Comparison of ENCODE assay signal across 16 mouse cellular contexts in the genomic region with DNA sequence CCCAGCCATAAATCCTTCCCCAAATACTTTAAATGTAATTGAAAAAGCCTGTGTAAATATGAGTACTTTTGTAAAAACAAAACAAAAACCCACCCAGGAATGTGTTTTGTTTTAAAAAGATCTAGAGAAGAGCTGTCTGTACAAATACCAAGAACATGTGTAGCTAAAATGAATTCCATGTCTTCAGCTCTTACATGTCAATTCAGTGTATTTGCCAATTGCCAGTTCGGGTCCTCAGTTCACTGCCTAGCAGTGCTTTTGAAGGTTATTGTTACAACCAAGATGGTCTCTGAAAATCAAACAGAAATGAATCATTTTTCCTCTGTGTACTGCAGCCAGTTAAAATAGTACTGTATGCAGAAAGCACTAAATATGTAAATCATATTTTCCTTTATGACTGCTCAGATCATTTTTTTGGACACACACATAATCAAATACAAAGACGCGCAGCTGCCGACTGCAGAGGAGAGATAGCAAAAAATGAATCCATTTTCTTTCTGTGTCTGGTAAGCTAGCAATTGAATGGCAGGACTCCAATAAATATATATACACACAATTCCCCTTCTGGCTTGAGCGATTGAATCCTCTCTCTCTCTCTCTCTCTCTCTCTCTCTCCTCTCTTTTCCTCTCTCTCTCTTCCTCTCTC.
DNase-seq lines count a peak whose midpoint lies in the region; ATAC-seq and TF ChIP-seq lines count a peak whose summit lies in the region.
"Had no signal": no experiment of that assay in that cellular context is flagged by ENCODE, and none has a peak within 500 bp of the region (broad histone marks: within the 10 kb centered on the region; RNA-seq: fewer than 3 reads in every experiment).

No protein-coding gene starts in this region.

- no peaks in the 10 kb centered on the region for H3K36me3 ChIP-seq in hindbrain, embryonic 15.5 days
- H3K36me3 ChIP-seq in hindbrain, embryonic 16.5 days (ENCODE audit: control insufficient read depth, insufficient read depth, low read length) = no peaks in the 10 kb centered on the region
- no peaks in the 10 kb centered on the region for H3K36me3 ChIP-seq in neural tube, embryonic 13.5 days
- no peaks in the 10 kb centered on the region for H3K36me3 ChIP-seq in embryonic facial prominence, embryonic 15.5 days
- H3K36me3 ChIP-seq in midbrain, postnatal 0 days (ENCODE audit: insufficient read depth, low read length) = no peaks in the 10 kb centered on the region

- H3K27me3 ChIP-seq in hindbrain, embryonic 15.5 days = no peaks in the 10 kb centered on the region
- H3K27me3 ChIP-seq in hindbrain, embryonic 16.5 days (replicated peaks; ENCODE audit: control insufficient read depth, insufficient read depth, low read length) = no peaks in the 10 kb centered on the region
- no peaks in the 10 kb centered on the region for H3K27me3 ChIP-seq in neural tube, embryonic 13.5 days
- no peaks in the 10 kb centered on the region for H3K27me3 ChIP-seq in embryonic facial prominence, embryonic 15.5 days
- no peaks in the 10 kb centered on the region for H3K27me3 ChIP-seq in midbrain, postnatal 0 days (ENCODE audit: insufficient read depth, low read length)

- H3K4me1 ChIP-seq in hindbrain, embryonic 15.5 days (replicated peaks) = peaks cover 13% of the 10 kb centered on the region
- no peaks in the 10 kb centered on the region; the same call in 1 of the 2 replicates for H3K4me1 ChIP-seq in hindbrain, embryonic 16.5 days (ENCODE audit: control insufficient read depth, insufficient read depth, low read depth, low read length)
- peaks cover 23% of the 10 kb centered on the region for H3K4me1 ChIP-seq in neural tube, embryonic 13.5 days (replicated peaks)
- peaks cover 10% of the 10 kb centered on the region for H3K4me1 ChIP-seq in embryonic facial prominence, embryonic 15.5 days
- H3K4me1 ChIP-seq in midbrain, postnatal 0 days (ENCODE audit: insufficient read depth, low read length) = peaks cover 8% of the 10 kb centered on the region

- DNase-seq in neural tube, embryonic 10.5 days (ENCODE audit: extremely low spot score, low spot score) = no peak
- DNase-seq in midbrain, postnatal 0 days (ENCODE audit: low spot score) = no peak
- DNase-seq in thymus, postnatal 25 days = no peak
- DNase-seq: adrenal gland, postnatal 36 days; cerebellum, postnatal 36 days; heart, adult 11 months; kidney, postnatal 14 days; left cerebral cortex, postnatal 4 days; lung, adult 2 months; thymus, adult 2 months had no signal

- H3K9ac ChIP-seq in hindbrain, embryonic 15.5 days = no peak overlapping the region
- H3K9ac ChIP-seq in hindbrain, embryonic 16.5 days (ENCODE audit: low read depth, low read length) = no peak overlapping the region
- no peak overlapping the region for H3K9ac ChIP-seq in neural tube, embryonic 13.5 days
- H3K9ac ChIP-seq in embryonic facial prominence, embryonic 15.5 days = no peak overlapping the region
- no peak overlapping the region for H3K9ac ChIP-seq in midbrain, postnatal 0 days (replicated peaks; ENCODE audit: low read length, poor library complexity, severe bottlenecking)

- ATAC-seq in hindbrain, embryonic 15.5 days (ENCODE audit: low FRiP score, low read depth) = no peak
- ATAC-seq in hindbrain, embryonic 16.5 days = no peak
- no peak for ATAC-seq in neural tube, embryonic 13.5 days (ENCODE audit: low read depth)
- no peak for ATAC-seq in embryonic facial prominence, embryonic 15.5 days (ENCODE audit: insufficient number of reproducible peaks, low FRiP score, low TSS enrichment, low read depth)
- ATAC-seq in midbrain, postnatal 0 days (ENCODE audit: low FRiP score) = 0 out of 2 replicates have a peak, but pooled peaks have one; percentile 17
- no peak for ATAC-seq in monocyte, adult 5-6 weeks (replicated peaks; ENCODE audit: insufficient number of reproducible peaks, low FRiP score, low TSS enrichment, poor library complexity, severe bottlenecking)
- ATAC-seq: inflammation-experienced regulatory T-cells, adult 6 months had no signal

- H3K4me3 ChIP-seq in hindbrain, embryonic 15.5 days = no peak overlapping the region
- no peak overlapping the region for H3K4me3 ChIP-seq in hindbrain, embryonic 16.5 days (ENCODE audit: low read length)
- no peak overlapping the region for H3K4me3 ChIP-seq in neural tube, embryonic 13.5 days
- H3K4me3 ChIP-seq in embryonic facial prominence, embryonic 15.5 days (replicated peaks) = no peak overlapping the region
- H3K4me3 ChIP-seq in midbrain, postnatal 0 days (ENCODE audit: low read depth, low read length) = no peak overlapping the region

- no peak for TF ChIP-seq CTCF in midbrain, postnatal 0 days (IDR thresholded peaks at IDR 0.05)

- H3K4me2 ChIP-seq in hindbrain, embryonic 15.5 days = no peak overlapping the region
- no peak overlapping the region for H3K4me2 ChIP-seq in hindbrain, embryonic 16.5 days (ENCODE audit: low read length)
- H3K4me2 ChIP-seq in neural tube, embryonic 13.5 days = no peak overlapping the region
- no peak overlapping the region for H3K4me2 ChIP-seq in embryonic facial prominence, embryonic 15.5 days (replicated peaks)
- H3K4me2 ChIP-seq in midbrain, postnatal 0 days (ENCODE audit: low read depth, low read length, poor library complexity, severe bottlenecking) = no peak overlapping the region

- WGBS in hindbrain, embryonic 15.5 days = 64% methylated on average over 5 of the region's 5 CpGs
- WGBS in hindbrain, embryonic 16.5 days = 57% methylated on average over 5 of the region's 5 CpGs
- 58% methylated on average over 5 of the region's 5 CpGs for WGBS in neural tube, embryonic 13.5 days
- 33% methylated on average over 5 of the region's 5 CpGs for WGBS in embryonic facial prominence, embryonic 15.5 days
- 28% methylated on average over 5 of the region's 5 CpGs for WGBS in midbrain, postnatal 0 days

- no peaks in the 10 kb centered on the region for H3K9me3 ChIP-seq in hindbrain, embryonic 15.5 days
- no peaks in the 10 kb centered on the region for H3K9me3 ChIP-seq in hindbrain, embryonic 16.5 days (ENCODE audit: control insufficient read depth, low read length)
- H3K9me3 ChIP-seq in neural tube, embryonic 13.5 days = no peaks in the 10 kb centered on the region
- no peaks in the 10 kb centered on the region for H3K9me3 ChIP-seq in embryonic facial prominence, embryonic 15.5 days (replicated peaks)
- no peaks in the 10 kb centered on the region for H3K9me3 ChIP-seq in midbrain, postnatal 0 days (ENCODE audit: low read length)

- H3K27ac ChIP-seq in hindbrain, embryonic 15.5 days (replicated peaks) = peak overlapping the region; percentile 40; the same call in 1 of the 2 replicates
- H3K27ac ChIP-seq in hindbrain, embryonic 16.5 days (ENCODE audit: low read depth, low read length) = no peak overlapping the region
- peak overlapping the region; percentile 14 for H3K27ac ChIP-seq in neural tube, embryonic 13.5 days (replicated peaks)
- H3K27ac ChIP-seq in embryonic facial prominence, embryonic 15.5 days (replicated peaks) = peak overlapping the region; percentile 76; the same call in 1 of the 2 replicates
- H3K27ac ChIP-seq in midbrain, postnatal 0 days (ENCODE audit: low read depth, low read length) = peak overlapping the region; percentile 69
